Mouse (Mus musculus) ES-Bruce4 (cell line): Measurements from ENCODE around the gene Gpbar1. TPM values are rescaled to one million over a fixed set of nuclear protein-coding genes. Genes with fewer than 3 reads are reported as not detected.
"Not testable (repeated sequence)": the region's sequence is repeated elsewhere in the genome, so short reads cannot be mapped to it uniquely, and the experiment has no call there.

Source experiments
- H3K27ac ChIP-seq: 2 replicates; pipeline ENCODE4 v1.5.1; 2012; ENCODE audit warnings: low read length, inconsistent platforms; ENCODE audit not compliant: insufficient read depth
- H3K27me3 ChIP-seq: 2 replicates; pipeline ENCODE4 v1.6.1; 2012; ENCODE audit warnings: mild to moderate bottlenecking, low read length, inconsistent platforms; ENCODE audit not compliant: control insufficient read depth, poor library complexity, insufficient read depth, severe bottlenecking
- H3K36me3 ChIP-seq: 2 replicates; pipeline ENCODE4 v1.6.1; 2012; ENCODE audit warnings: inconsistent platforms, mild to moderate bottlenecking, low read length, moderate library complexity; ENCODE audit not compliant: control insufficient read depth, poor library complexity, insufficient read depth, severe bottlenecking
- H3K4me1 ChIP-seq: one replicate; pipeline ENCODE4 v1.8.1; 2011; ENCODE audit warnings: low read length; ENCODE audit not compliant: control insufficient read depth, insufficient read depth
- H3K4me3 ChIP-seq: 2 replicates; pipeline ENCODE4 v1.5.1; 2011; ENCODE audit warnings: low read depth, mild to moderate bottlenecking, low read length
- H3K9ac ChIP-seq: 2 replicates; pipeline ENCODE4 v1.6.1; 2012; ENCODE audit warnings: low read depth, mild to moderate bottlenecking, inconsistent platforms; ENCODE audit not compliant: poor library complexity, severe bottlenecking
- H3K9me3 ChIP-seq: replicated peaks from 2 replicates; pipeline ENCODE4 v1.6.1; 2012; ENCODE audit warnings: mild to moderate bottlenecking, low read length, inconsistent platforms; ENCODE audit not compliant: control insufficient read depth, poor library complexity, insufficient read depth, severe bottlenecking
- CTCF ChIP-seq: IDR thresholded peaks from one replicate; pipeline ENCODE4 v1.8.1; 2011; ENCODE audit warnings: low read depth, low read length
- EP300 ChIP-seq: IDR thresholded peaks from 2 replicates; pipeline ENCODE4 v1.6.1; 2011; ENCODE audit warnings: low read depth, low read length; ENCODE audit not compliant: insufficient read depth
- POLR2A ChIP-seq: IDR thresholded peaks from one replicate; pipeline ENCODE4 v1.8.1; 2011; ENCODE audit warnings: low read length; ENCODE audit not compliant: insufficient read depth
- polyA plus RNA-seq: library from polyadenylated mRNA; stranded (reverse); fragments of >200 nt; gene quantifications from 2 replicates; pipeline ENCODE4 v1.2.4, GENCODE M21; 2011; ENCODE audit warnings: low read depth; ENCODE audit not compliant: missing spikeins, insufficient read depth, insufficient read length

The Gpbar1 gene
- polyA plus RNA-seq, 1 experiment: not detected

- no peaks in the 10 kb centered on the region for H3K27me3 ChIP-seq
- peaks cover 2% of the 10 kb centered on the region for H3K4me1 ChIP-seq
- TF ChIP-seq POLR2A: no peak
- no peak for TF ChIP-seq CTCF
- no peak for TF ChIP-seq EP300
- H3K27ac ChIP-seq: no peak overlapping the region
- H3K4me3 ChIP-seq: no peak overlapping the region
- no peak overlapping the region for H3K9ac ChIP-seq
- H3K9me3 ChIP-seq: no peaks in the 10 kb centered on the region
- no peaks in the 10 kb centered on the region for H3K36me3 ChIP-seq
Observed at GRCm38 (mm10) chr1:74314796-74315195, 36.4 kb downstream of the Gpbar1 start.

- H3K9me3 ChIP-seq: no peaks in the 10 kb centered on the region
- H3K27ac ChIP-seq: no peak overlapping the region
- H3K9ac ChIP-seq: no peak overlapping the region
- no peak for TF ChIP-seq EP300
- no peak for TF ChIP-seq CTCF
- TF ChIP-seq POLR2A: no peak
- H3K4me3 ChIP-seq: no peak overlapping the region
- H3K4me1 ChIP-seq: no peaks in the 10 kb centered on the region
- no peaks in the 10 kb centered on the region for H3K27me3 ChIP-seq
- H3K36me3 ChIP-seq: no peaks in the 10 kb centered on the region
Observed at GRCm38 (mm10) chr1:74316114-74316827, 37.9 kb downstream of the Gpbar1 start.

- Histone ChIP-seq H3K9me3 (no peaks in the 10 kb centered on the region), H3K27me3 (no peaks in the 10 kb centered on the region), H3K27ac (no peak overlapping the region), H3K9ac (no peak overlapping the region), H3K36me3 (no peaks in the 10 kb centered on the region), H3K4me1 (no peaks in the 10 kb centered on the region), H3K4me3 (no peak overlapping the region)
- no peak for TF ChIP-seq CTCF
- no peak for TF ChIP-seq EP300
- no peak for TF ChIP-seq POLR2A
Observed at GRCm38 (mm10) chr1:74318711-74319110, 40.4 kb downstream of the Gpbar1 start.

- TF ChIP-seq POLR2A: no peak
- no peak for TF ChIP-seq EP300
- TF ChIP-seq CTCF: no peak
- H3K27ac ChIP-seq: no peak overlapping the region
- H3K9me3 ChIP-seq: no peaks in the 10 kb centered on the region
- H3K9ac ChIP-seq: no peak overlapping the region
- H3K27me3 ChIP-seq: no peaks in the 10 kb centered on the region
- H3K36me3 ChIP-seq: no peaks in the 10 kb centered on the region
- H3K4me1 ChIP-seq: no peaks in the 10 kb centered on the region
- no peak overlapping the region for H3K4me3 ChIP-seq
Observed at GRCm38 (mm10) chr1:74321396-74321795, 43.0 kb downstream of the Gpbar1 start.

- not testable (repeated sequence) for H3K27me3 ChIP-seq, H3K9me3 ChIP-seq, H3K36me3 ChIP-seq, H3K9ac ChIP-seq, H3K4me3 ChIP-seq, H3K27ac ChIP-seq, H3K4me1 ChIP-seq
- TF ChIP-seq CTCF: peak; percentile 17
Observed at GRCm38 (mm10) chr1:74326916-74327315, 48.6 kb downstream of the Gpbar1 start.

Other genes with a start within 250 kb of the Gpbar1 start
- 6.5 and 9.0 TPM in 2 replicates for gene Tns1, start 154.1 kb upstream of the Gpbar1 start, polyA plus RNA-seq
- not detected in 2 replicates for gene Rufy4, start 153.0 kb upstream of the Gpbar1 start, polyA plus RNA-seq
- gene Cxcr2, start 124.6 kb upstream of the Gpbar1 start, polyA plus RNA-seq: 0.21 and 0.27 TPM in 2 replicates
- not detected in 2 replicates for gene Cxcr1, start 83.9 kb upstream of the Gpbar1 start, polyA plus RNA-seq
- 282 and 284 TPM in 2 replicates for gene Arpc2, start 42.5 kb upstream of the Gpbar1 start, polyA plus RNA-seq
- 96.3 and 103 TPM in 2 replicates for gene Aamp, start 6.2 kb downstream of the Gpbar1 start, polyA plus RNA-seq
- 40.9 and 43.6 TPM in 2 replicates for gene Pnkd, start 6.4 kb downstream of the Gpbar1 start, polyA plus RNA-seq
- 58.8 and 62.2 TPM in 2 replicates for gene Tmbim1, start 27.1 kb downstream of the Gpbar1 start, polyA plus RNA-seq
- gene Catip, start 83.6 kb downstream of the Gpbar1 start, polyA plus RNA-seq: 0.75 TPM in 1 of 2 replicates, not detected in the other
- gene Slc11a1, start 96.6 kb downstream of the Gpbar1 start, polyA plus RNA-seq: 0.94 and 1.5 TPM in 2 replicates
- 28.6 and 33.6 TPM in 2 replicates for gene Ctdsp1, start 113.0 kb downstream of the Gpbar1 start, polyA plus RNA-seq
- 0.61 TPM in 2 replicates for gene Vil1, start 130.8 kb downstream of the Gpbar1 start, polyA plus RNA-seq
- 93.1 and 99.8 TPM in 2 replicates for gene Cnot9, start 227.5 kb downstream of the Gpbar1 start, polyA plus RNA-seq